Comparison of ENCODE assay signal across 18 mouse cellular contexts in genomic region chr12:91496226-91496558, GRCm38 (mm10).
DNase-seq lines count a peak whose midpoint lies in the region; ATAC-seq and TF ChIP-seq lines count a peak whose summit lies in the region.
"Had no signal": no experiment of that assay in that cellular context is flagged by ENCODE, and none has a peak within 500 bp of the region (broad histone marks: within the 10 kb centered on the region; RNA-seq: fewer than 3 reads in every experiment).

No protein-coding gene starts in this region.

- H3K27ac ChIP-seq in forebrain, embryonic 10.5 days = peak overlapping the region; percentile 66; the same call in 1 of the 2 replicates
- no peak overlapping the region for H3K27ac ChIP-seq in forebrain, embryonic 11.5 days (ENCODE audit: low read depth, low read length)
- no peak overlapping the region for H3K27ac ChIP-seq in midbrain, embryonic 11.5 days (ENCODE audit: low read depth, low read length)
- H3K27ac ChIP-seq in midbrain, embryonic 10.5 days (replicated peaks) = no peak overlapping the region
- peak overlapping the region; percentile 50; the same call in 1 of the 2 replicates for H3K27ac ChIP-seq in forebrain, postnatal 0 days (ENCODE audit: low read depth, low read length)
- H3K27ac ChIP-seq: kidney, postnatal 0 days; left cerebral cortex, adult 2 months; limb, embryonic 13.5 days; liver, embryonic 14.5 days had no signal

- no peaks in the 10 kb centered on the region for H3K27me3 ChIP-seq in forebrain, embryonic 10.5 days (ENCODE audit: poor library complexity, severe bottlenecking)
- no peaks in the 10 kb centered on the region for H3K27me3 ChIP-seq in forebrain, embryonic 11.5 days (ENCODE audit: control insufficient read depth, insufficient read depth, low read length)
- H3K27me3 ChIP-seq in midbrain, embryonic 11.5 days (ENCODE audit: control insufficient read depth, insufficient read depth, low read length) = no peaks in the 10 kb centered on the region
- H3K27me3 ChIP-seq in midbrain, embryonic 10.5 days (ENCODE audit: low read depth, poor library complexity, severe bottlenecking) = no peaks in the 10 kb centered on the region
- no peaks in the 10 kb centered on the region for H3K27me3 ChIP-seq in forebrain, postnatal 0 days (ENCODE audit: insufficient read depth, low read length)
- H3K27me3 ChIP-seq: limb, embryonic 13.5 days had no signal

- no peak for TF ChIP-seq CTCF in forebrain, postnatal 0 days (IDR thresholded peaks at IDR 0.05; ENCODE audit: low read depth)

- no peaks in the 10 kb centered on the region for H3K36me3 ChIP-seq in forebrain, embryonic 10.5 days (replicated peaks)
- H3K36me3 ChIP-seq in forebrain, embryonic 11.5 days (ENCODE audit: control insufficient read depth, insufficient read depth, low read length) = no peaks in the 10 kb centered on the region
- H3K36me3 ChIP-seq in midbrain, embryonic 11.5 days (ENCODE audit: control insufficient read depth, insufficient read depth, low read length) = no peaks in the 10 kb centered on the region
- no peaks in the 10 kb centered on the region for H3K36me3 ChIP-seq in midbrain, embryonic 10.5 days
- no peaks in the 10 kb centered on the region for H3K36me3 ChIP-seq in forebrain, postnatal 0 days (ENCODE audit: insufficient read depth)
- H3K36me3 ChIP-seq: limb, embryonic 13.5 days had no signal

- H3K4me1 ChIP-seq in forebrain, embryonic 10.5 days = peaks cover 23% of the 10 kb centered on the region
- H3K4me1 ChIP-seq in forebrain, embryonic 11.5 days (replicated peaks; ENCODE audit: control insufficient read depth, insufficient read depth, low read length) = peaks cover 3% of the 10 kb centered on the region; the same call in 1 of the 2 replicates
- peaks cover 4% of the 10 kb centered on the region for H3K4me1 ChIP-seq in midbrain, embryonic 11.5 days (ENCODE audit: control insufficient read depth, insufficient read depth, low read length)
- H3K4me1 ChIP-seq in midbrain, embryonic 10.5 days = peaks cover 15% of the 10 kb centered on the region
- peaks cover 13% of the 10 kb centered on the region; the same call in 1 of the 2 replicates for H3K4me1 ChIP-seq in forebrain, postnatal 0 days (ENCODE audit: insufficient read depth)

- no peaks in the 10 kb centered on the region for H3K9me3 ChIP-seq in forebrain, embryonic 10.5 days
- no peaks in the 10 kb centered on the region for H3K9me3 ChIP-seq in forebrain, embryonic 11.5 days (ENCODE audit: control insufficient read depth, low read length)
- H3K9me3 ChIP-seq in midbrain, embryonic 11.5 days (ENCODE audit: control insufficient read depth, low read length) = no peaks in the 10 kb centered on the region
- no peaks in the 10 kb centered on the region for H3K9me3 ChIP-seq in midbrain, embryonic 10.5 days (replicated peaks)
- no peaks in the 10 kb centered on the region for H3K9me3 ChIP-seq in forebrain, postnatal 0 days (ENCODE audit: low read length)
- H3K9me3 ChIP-seq: limb, embryonic 13.5 days had no signal

- no peak for DNase-seq in forebrain, embryonic 10.5 days (ENCODE audit: extremely low spot score, low spot score)
- no peak for DNase-seq in forebrain, embryonic 11.5 days (ENCODE audit: low spot score)
- peak; percentile 87 for DNase-seq in midbrain, embryonic 11.5 days (ENCODE audit: low spot score, missing footprints)
- DNase-seq in midbrain, embryonic 10.5 days (ENCODE audit: low spot score) = no peak
- DNase-seq in forebrain, postnatal 0 days = peak; percentile 45
- DNase-seq in retina, postnatal 1 day = no peak
- no peak for DNase-seq in adrenal gland, postnatal 4 days (ENCODE audit: low spot score in 2 of 2)
- no peak for DNase-seq in left cerebral cortex, postnatal 14 days (ENCODE audit: low spot score in 2 of 2)
- DNase-seq: adrenal gland, postnatal 14 days; cerebellum, adult 2 months; gastrocnemius, postnatal 36 days; heart, postnatal 14 days; right cerebral cortex, adult 18-20 months; thymus, adult 18-20 months had no signal

- H3K4me3 ChIP-seq in forebrain, embryonic 10.5 days = no peak overlapping the region
- H3K4me3 ChIP-seq in forebrain, embryonic 11.5 days (ENCODE audit: low read depth, low read length) = no peak overlapping the region
- H3K4me3 ChIP-seq in midbrain, embryonic 11.5 days (ENCODE audit: low read depth, low read length) = no peak overlapping the region
- no peak overlapping the region for H3K4me3 ChIP-seq in midbrain, embryonic 10.5 days
- no peak overlapping the region for H3K4me3 ChIP-seq in forebrain, postnatal 0 days (ENCODE audit: low read depth, low read length)
- H3K4me3 ChIP-seq: left cerebral cortex, adult 2 months; limb, embryonic 13.5 days had no signal

- no peak overlapping the region for H3K9ac ChIP-seq in forebrain, embryonic 11.5 days (ENCODE audit: low read length)
- H3K9ac ChIP-seq in midbrain, embryonic 11.5 days (ENCODE audit: low read length) = no peak overlapping the region
- 0 out of 2 replicates have a peak overlapping the region, but pooled peaks have one; percentile 14 for H3K9ac ChIP-seq in forebrain, postnatal 0 days
- H3K9ac ChIP-seq: limb, embryonic 13.5 days; liver, embryonic 14.5 days had no signal

- H3K4me2 ChIP-seq in forebrain, embryonic 11.5 days (ENCODE audit: low read depth, low read length, severe bottlenecking) = no peak overlapping the region
- H3K4me2 ChIP-seq in midbrain, embryonic 11.5 days = no peak overlapping the region
- peak overlapping the region; percentile 17; the same call in 1 of the 2 replicates for H3K4me2 ChIP-seq in forebrain, postnatal 0 days (ENCODE audit: low read depth)
- H3K4me2 ChIP-seq: limb, embryonic 13.5 days had no signal

- intact Hi-C loops in left cerebral cortex, postnatal 14 days (cut with DNase I) = no loop called here

- ATAC-seq in forebrain, embryonic 11.5 days (replicated peaks; ENCODE audit: low FRiP score) = no peak
- no peak for ATAC-seq in midbrain, embryonic 11.5 days (ENCODE audit: low FRiP score)
- ATAC-seq in forebrain, postnatal 0 days = peak; percentile 20; the same call in 1 of the 2 replicates

- 65% methylated on average over 3 of the region's 3 CpGs for WGBS in forebrain, embryonic 10.5 days
- WGBS in forebrain, embryonic 11.5 days = 56% methylated on average over 3 of the region's 3 CpGs
- WGBS in midbrain, embryonic 11.5 days = 67% methylated on average over 3 of the region's 3 CpGs
- 66% methylated on average over 3 of the region's 3 CpGs for WGBS in midbrain, embryonic 10.5 days
- 17% methylated on average over 3 of the region's 3 CpGs for WGBS in forebrain, postnatal 0 days

Comparison
In these comparisons a context has a peak if more than half of its experiments do, and no peak if none do; other contexts are left out.
1. DNase-seq: peak in midbrain, embryonic 11.5 days (single experiment) and forebrain, postnatal 0 days (single experiment); none in forebrain, embryonic 10.5 days (single experiment), forebrain, embryonic 11.5 days (single experiment), midbrain, embryonic 10.5 days (single experiment), retina, postnatal 1 day (single experiment), adrenal gland, postnatal 4 days (0 of 2) and left cerebral cortex, postnatal 14 days (0 of 2).
2. H3K27ac ChIP-seq: peak in forebrain, embryonic 10.5 days (single experiment) and forebrain, postnatal 0 days (single experiment); none in forebrain, embryonic 11.5 days (single experiment), midbrain, embryonic 11.5 days (single experiment) and midbrain, embryonic 10.5 days (single experiment).